Mouse (Mus musculus): ENCODE data around the gene Klhl34.

Gene Klhl34

DNA sequence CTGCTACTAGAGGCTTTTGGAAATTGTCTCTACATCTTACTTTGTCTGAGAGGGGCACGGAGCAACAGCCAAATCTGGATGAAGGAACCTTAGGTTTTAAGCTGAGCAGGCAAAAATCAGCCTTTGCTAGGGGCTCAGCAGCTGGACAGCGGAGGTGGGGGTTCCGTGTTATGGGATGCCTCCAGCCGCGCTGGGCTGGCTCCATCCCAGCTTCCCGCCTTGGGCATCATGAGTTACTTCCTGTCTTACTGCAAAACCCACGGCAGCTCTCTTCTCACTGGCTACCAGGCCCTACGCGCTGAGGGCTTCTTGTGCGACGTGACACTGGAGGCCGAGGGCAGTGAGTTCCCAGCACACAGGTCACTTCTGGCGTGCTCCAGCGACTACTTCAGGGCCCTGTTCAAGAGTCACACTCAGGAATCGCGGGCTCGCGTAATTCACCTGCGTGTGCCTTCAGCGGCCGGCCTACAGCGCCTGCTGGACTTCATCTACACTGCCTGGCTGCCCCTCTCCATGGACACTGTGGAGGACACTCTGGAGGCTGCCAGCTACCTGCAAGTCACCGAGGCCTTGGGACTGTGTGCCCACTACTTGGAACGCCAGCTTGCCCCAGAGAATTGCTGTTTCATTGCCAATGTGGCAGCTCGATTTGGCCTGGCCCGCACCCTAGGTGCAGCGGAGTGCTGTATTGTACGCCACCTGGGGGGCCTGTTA lies at the start of gene Klhl34:
Klhl34 (plus strand) TSS at position 229 of the 714 bp plus-strand sequence.
- H3K36me3 ChIP-seq (ENCODE audit: control insufficient read depth, insufficient read depth, low read length, poor library complexity, severe bottlenecking) = no peaks in the 10 kb centered on the region
- no peak for DNase-seq (ENCODE audit: low read depth, low spot score)
- no peaks in the 10 kb centered on the region for H3K27me3 ChIP-seq (ENCODE audit: control insufficient read depth, insufficient read depth, low read length, poor library complexity, severe bottlenecking)

DNA sequence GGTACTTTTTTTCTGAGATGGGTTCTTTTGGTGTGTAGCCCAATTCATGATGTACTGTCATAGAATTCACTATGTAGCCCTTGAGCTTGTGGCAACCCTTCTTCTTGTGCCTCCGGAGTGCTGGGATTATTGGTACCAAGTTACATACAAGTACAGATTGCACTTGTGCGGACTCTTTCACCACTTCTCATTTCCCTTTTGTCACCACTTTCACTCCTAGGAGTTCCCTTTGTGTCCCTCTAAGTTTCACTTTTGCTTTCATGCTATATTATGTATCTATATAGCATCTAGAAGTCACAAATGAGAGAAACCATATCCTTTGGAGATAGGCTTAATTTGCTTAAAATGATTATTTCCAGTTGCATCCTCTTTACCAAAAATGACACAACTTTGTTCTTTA lies 16.6 kb upstream of the Klhl34 start:
- Histone ChIP-seq H3K27me3 (ENCODE audit: control insufficient read depth, insufficient read depth, low read length, poor library complexity, severe bottlenecking) (no peaks in the 10 kb centered on the region), H3K36me3 (ENCODE audit: control insufficient read depth, insufficient read depth, low read length, poor library complexity, severe bottlenecking) (no peaks in the 10 kb centered on the region)
- DNase-seq (ENCODE audit: low read depth, low spot score) = no peak

DNA sequence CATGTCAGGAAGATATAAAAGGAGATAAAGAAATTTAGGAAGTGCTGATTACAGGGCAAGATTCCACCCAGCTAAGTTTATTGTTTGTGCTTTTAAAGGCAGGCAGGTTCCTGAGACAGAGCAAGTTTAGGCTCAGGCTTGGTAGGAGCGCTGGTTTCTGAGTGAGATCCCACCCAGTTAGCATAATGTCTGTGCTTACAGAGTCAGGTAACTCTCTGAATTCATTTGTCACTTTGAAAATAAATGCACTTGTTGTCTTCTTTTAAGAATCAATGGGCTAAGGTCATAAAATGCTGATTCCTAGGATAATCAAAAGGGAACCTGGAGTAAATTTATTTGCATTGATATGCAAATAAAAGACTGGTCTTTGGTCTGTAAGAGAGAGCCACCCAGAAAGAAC lies 8.5 kb upstream of the Klhl34 start:
- Histone ChIP-seq H3K27me3 (ENCODE audit: control insufficient read depth, insufficient read depth, low read length, poor library complexity, severe bottlenecking) (no peaks in the 10 kb centered on the region), H3K36me3 (ENCODE audit: control insufficient read depth, insufficient read depth, low read length, poor library complexity, severe bottlenecking) (no peaks in the 10 kb centered on the region)
- DNase-seq (ENCODE audit: low read depth, low spot score) = no peak

DNA sequence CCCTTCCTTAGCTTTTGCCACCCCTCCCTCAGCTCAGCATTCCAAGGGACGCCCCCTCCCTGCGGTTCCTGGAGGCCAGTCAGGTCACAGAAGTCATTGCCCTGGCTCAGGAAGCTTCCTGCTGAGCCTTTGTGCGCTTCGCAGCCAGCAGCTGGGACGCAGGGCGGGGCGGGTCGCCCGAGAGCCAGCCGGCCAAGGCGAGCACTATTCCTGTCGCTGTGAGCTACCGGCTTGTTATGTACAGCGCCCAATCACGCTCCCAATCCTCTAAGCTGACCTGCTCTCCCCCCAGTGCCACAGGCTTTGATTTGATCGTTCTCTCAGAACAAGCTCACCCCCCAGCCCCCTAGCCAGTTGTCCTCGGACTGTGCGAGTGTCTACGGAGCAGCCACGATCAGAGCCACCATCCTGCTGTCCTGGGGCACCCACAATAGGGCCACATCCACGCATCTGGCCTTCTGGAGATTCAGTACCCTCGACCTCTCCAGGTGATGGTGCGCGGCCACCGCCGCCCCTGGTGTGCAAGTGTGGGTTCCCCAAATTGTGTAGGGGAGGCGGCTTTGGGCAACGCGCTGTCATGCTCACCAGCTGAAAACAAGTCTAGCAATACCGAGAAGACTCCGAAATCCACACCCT lies 546 bp upstream of the Klhl34 start:
- no peaks in the 10 kb centered on the region for H3K36me3 ChIP-seq (ENCODE audit: control insufficient read depth, insufficient read depth, low read length, poor library complexity, severe bottlenecking)
- H3K27me3 ChIP-seq (ENCODE audit: control insufficient read depth, insufficient read depth, low read length, poor library complexity, severe bottlenecking) = no peaks in the 10 kb centered on the region
- DNase-seq (ENCODE audit: low read depth, low spot score) = no peak

DNA sequence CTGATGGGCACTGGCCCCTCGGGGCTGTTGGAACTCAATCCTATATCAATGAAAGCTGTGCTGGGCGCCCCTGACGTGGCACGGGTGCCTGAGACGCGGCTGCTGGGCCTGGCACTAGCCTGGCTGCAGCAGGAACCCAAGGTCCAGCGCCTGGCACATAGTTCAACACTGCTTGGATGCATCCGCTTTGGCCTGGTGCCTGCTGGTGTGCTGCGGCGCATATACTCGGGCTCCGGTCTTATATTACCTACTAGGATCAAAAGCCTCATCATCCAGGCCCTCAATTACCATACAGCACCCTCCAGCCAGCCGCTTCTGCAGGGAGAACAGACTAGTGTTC lies 656 bp downstream of the Klhl34 start:
- H3K27me3 ChIP-seq (ENCODE audit: control insufficient read depth, insufficient read depth, low read length, poor library complexity, severe bottlenecking) = no peaks in the 10 kb centered on the region
- no peaks in the 10 kb centered on the region for H3K36me3 ChIP-seq (ENCODE audit: control insufficient read depth, insufficient read depth, low read length, poor library complexity, severe bottlenecking)
- DNase-seq (ENCODE audit: low read depth, low spot score) = no peak

DNA sequence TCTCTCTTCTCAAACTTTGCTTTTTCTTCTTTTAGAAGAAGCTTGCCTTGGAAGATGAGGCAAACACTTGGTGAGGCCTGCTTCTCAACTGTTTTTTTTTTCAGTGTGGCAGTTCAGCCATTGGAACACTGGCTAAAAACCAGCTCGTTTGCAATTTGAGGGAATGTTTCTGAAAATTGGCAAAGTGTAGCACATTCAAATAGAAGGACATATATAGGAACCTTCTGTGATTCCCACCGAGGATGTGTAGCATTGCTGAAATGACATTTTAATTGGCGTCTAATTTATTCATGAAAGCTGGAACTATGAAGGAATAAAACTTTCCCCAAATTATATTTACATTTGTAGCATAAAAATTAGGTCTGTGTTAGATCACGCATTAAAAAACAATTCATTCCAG lies 11.7 kb downstream of the Klhl34 start:
- no peak for DNase-seq (ENCODE audit: low read depth, low spot score)
- Histone ChIP-seq H3K36me3 (ENCODE audit: control insufficient read depth, insufficient read depth, low read length, poor library complexity, severe bottlenecking) (no peaks in the 10 kb centered on the region), H3K27me3 (ENCODE audit: control insufficient read depth, insufficient read depth, low read length, poor library complexity, severe bottlenecking) (no peaks in the 10 kb centered on the region)
